Mouse (Mus musculus) forebrain, embryonic 16.5 days (tissue): ENCODE data around the gene Chmp6. TPM values are rescaled to one million over a fixed set of nuclear protein-coding genes. Genes with fewer than 3 reads are reported as not detected.

Experiments used
- ATAC-seq: fragments of 200-750 bp; cut with Nextera tagmentation; 2 replicates; pipeline ENCODE4 v1.8.0; 2017; ENCODE audit warnings: mild to moderate bottlenecking, moderate library complexity
- H3K27ac ChIP-seq: fragments of 300-500 bp; sonication (generic); 2 replicates; pipeline ENCODE4 v1.5.1; 2014; ENCODE audit warnings: low read length, control low read depth
- H3K27me3 ChIP-seq: fragments of 300-500 bp; sonication (generic); replicated peaks from 2 replicates; pipeline ENCODE4 v1.6.1; 2014; ENCODE audit warnings: low read length; ENCODE audit not compliant: control insufficient read depth, insufficient read depth
- H3K36me3 ChIP-seq: fragments of 300-500 bp; sonication (generic); 2 replicates; pipeline ENCODE4 v1.6.1; 2014; ENCODE audit not compliant: control insufficient read depth, insufficient read depth
- H3K4me1 ChIP-seq: fragments of 300-500 bp; sonication (generic); replicated peaks from 2 replicates; pipeline ENCODE4 v1.6.1; 2014; ENCODE audit warnings: low read length; ENCODE audit not compliant: control insufficient read depth, insufficient read depth
- H3K4me2 ChIP-seq: fragments of 300-500 bp; sonication (generic); 2 replicates; pipeline ENCODE4 v1.6.1; 2014; ENCODE audit warnings: mild to moderate bottlenecking, low read length, control low read depth
- H3K4me3 ChIP-seq: fragments of 300-500 bp; sonication (generic); replicated peaks from 2 replicates; pipeline ENCODE4 v1.5.1; 2014; ENCODE audit warnings: mild to moderate bottlenecking, low read length, control low read depth
- H3K9ac ChIP-seq: fragments of 300-500 bp; sonication (generic); replicated peaks from 2 replicates; pipeline ENCODE4 v1.6.1; 2014; ENCODE audit warnings: low read depth, low read length, control low read depth
- H3K9me3 ChIP-seq: fragments of 300-500 bp; sonication (generic); 2 replicates; pipeline ENCODE4 v1.6.1; 2016; ENCODE audit warnings: low read length; ENCODE audit not compliant: control insufficient read depth
- WGBS: fragments of 180-500 bp; shearing (Covaris S2); extraction: QIAGEN DNeasy Blood & Tissue Kit; methylation state at CpG from one replicate; pipeline ENCODE4 v1.1.7; 2014; 5-methylcytosine and 5-hydroxymethylcytosine counted together
- polyA plus RNA-seq: library from polyadenylated mRNA; unstranded; fragments of >200 nt; fragmentation: Nextera tagmentation; extraction: Ambion mirVana; gene quantifications from 2 replicates; pipeline ENCODE4 v1.2.1, GENCODE M21; 2015

Gene Chmp6
- 83.4 and 96.5 TPM in 2 replicates for polyA plus RNA-seq

DNA sequence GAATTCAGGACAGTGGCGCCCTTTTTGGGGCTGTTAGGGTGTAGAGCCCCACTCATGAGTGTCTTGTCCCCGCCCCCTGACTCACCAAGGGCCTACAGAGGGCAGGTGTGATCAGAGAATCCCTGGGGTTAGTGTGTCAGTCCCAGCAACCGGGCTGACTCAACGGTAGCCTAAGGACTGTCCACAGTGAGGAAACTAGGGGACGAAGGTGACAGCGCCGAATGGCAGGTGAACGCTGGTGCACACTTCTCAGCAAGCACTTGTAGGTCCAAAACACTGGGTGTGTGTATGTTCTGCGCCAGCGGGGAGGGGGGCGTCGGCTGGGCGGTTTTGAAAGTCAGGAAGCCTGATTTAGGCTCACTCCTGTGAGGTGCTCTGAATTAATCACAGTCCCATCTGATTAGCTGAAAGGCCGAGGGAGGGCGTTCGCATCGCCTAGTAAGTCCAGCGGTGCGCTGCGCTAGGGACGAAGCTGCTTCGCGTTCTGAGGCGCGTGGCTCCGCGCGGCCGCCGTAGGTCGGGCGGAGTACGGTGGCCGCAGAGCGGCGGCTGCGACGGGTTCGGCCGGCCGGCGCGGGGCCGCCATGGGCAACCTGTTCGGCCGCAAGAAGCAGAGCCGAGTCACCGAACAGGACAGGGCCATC, at the start of gene Chmp6:
Gene Chmp6 (plus strand): TSS at position 151 of the 644 bp plus-strand sequence.
- H3K9me3 ChIP-seq, result no peaks in the 10 kb centered on the region
- peak within 1 kb of the TSS; percentile 58 for H3K27ac ChIP-seq
- H3K27me3 ChIP-seq, result no peaks in the 10 kb centered on the region
- H3K36me3 ChIP-seq, result peaks cover 9% of the 10 kb centered on the region
- under 1% methylated on average over 48 of the region's 48 CpGs for WGBS
- H3K4me2 ChIP-seq, result peak within 1 kb of the TSS; percentile 91
- ATAC-seq, result peak; percentile 74
- H3K4me3 ChIP-seq, result peak within 1 kb of the TSS; percentile 95
- H3K9ac ChIP-seq, result peak within 1 kb of the TSS; percentile 93
- peaks cover 33% of the 10 kb centered on the region for H3K4me1 ChIP-seq

DNA sequence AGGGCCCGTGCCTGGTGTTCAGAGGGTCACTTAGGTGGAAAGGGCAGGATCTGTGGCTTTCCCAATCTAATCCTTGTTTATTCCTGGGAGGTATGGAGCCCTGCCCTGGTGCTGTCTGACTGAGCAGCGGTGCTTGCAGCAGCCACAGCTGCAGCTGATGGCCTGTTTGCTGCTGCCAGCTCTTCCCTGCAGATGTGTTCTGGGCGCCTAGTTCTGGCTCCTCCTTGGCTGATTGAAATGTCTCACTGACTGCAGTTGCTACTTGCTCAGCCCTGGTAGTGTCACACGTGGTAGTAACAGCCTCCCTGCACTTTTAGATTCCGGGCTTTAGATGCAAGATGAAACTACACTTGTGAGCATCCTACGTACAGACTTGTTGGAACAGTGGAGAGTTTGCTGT, 46.4 kb upstream of the Chmp6 start:
- no peak overlapping the region for H3K9ac ChIP-seq
- ATAC-seq, result no peak
- H3K9me3 ChIP-seq, result no peaks in the 10 kb centered on the region
- 86% methylated on average over 6 of the region's 6 CpGs for WGBS
- no peaks in the 10 kb centered on the region for H3K27me3 ChIP-seq
- H3K27ac ChIP-seq, result no peak overlapping the region
- H3K4me3 ChIP-seq, result no peak overlapping the region
- no peak overlapping the region for H3K4me2 ChIP-seq
- no peaks in the 10 kb centered on the region for H3K36me3 ChIP-seq
- 0 out of 2 replicates have a peak, but pooled peaks cover 1% of the 10 kb centered on the region for H3K4me1 ChIP-seq

DNA sequence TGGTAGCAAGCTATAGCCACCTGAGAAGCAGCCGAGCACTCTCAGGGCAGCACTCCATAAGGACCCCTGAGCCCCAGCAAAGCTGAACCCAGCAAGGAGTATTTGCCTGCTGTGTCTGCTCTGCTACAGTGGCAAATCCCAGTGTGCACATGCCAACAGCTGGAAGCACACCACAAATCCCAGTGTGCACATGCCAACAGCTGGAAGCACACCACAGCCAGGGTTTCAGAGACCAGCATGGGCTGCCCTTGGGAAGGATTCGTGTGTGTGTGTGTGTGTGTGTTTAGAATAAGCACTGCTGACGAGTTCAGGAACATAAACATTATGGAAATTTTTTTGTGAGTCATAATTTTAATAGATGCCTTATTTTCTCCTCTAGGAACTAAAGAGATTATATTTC, 45.1 kb upstream of the Chmp6 start:
- Histone ChIP-seq H3K9me3 (no peaks in the 10 kb centered on the region), H3K36me3 (no peaks in the 10 kb centered on the region), H3K4me3 (no peak overlapping the region), H3K9ac (no peak overlapping the region), H3K27me3 (no peaks in the 10 kb centered on the region), H3K27ac (no peak overlapping the region), H3K4me2 (no peak overlapping the region), H3K4me1 (no peaks in the 10 kb centered on the region)
- 83% methylated on average over 3 of the region's 3 CpGs for WGBS
- ATAC-seq, result no peak

DNA sequence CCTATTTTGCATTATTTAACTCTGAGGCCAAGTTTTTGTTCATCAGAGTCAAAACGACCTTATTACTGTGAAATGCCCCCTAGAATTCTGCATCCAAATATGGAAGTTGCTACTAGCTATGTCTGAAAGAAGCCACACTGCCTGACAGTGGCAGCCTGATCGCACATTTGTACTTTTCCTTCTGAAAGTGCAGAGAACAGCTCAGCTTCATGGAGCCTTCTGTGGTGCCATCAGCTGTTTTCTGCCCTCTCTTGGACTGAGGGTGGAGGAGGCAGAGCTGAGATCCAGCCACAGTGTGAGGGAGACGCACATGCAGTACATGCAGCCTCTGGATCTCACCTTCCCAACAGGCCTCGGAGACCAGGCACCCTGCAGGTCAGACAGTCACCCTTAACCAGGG, 44.7 kb upstream of the Chmp6 start:
- no peak overlapping the region for H3K4me3 ChIP-seq
- no peak for ATAC-seq
- no peaks in the 10 kb centered on the region for H3K9me3 ChIP-seq
- H3K36me3 ChIP-seq, result no peaks in the 10 kb centered on the region
- 89% methylated on average over 4 of the region's 4 CpGs for WGBS
- no peaks in the 10 kb centered on the region for H3K4me1 ChIP-seq
- H3K9ac ChIP-seq, result no peak overlapping the region
- H3K27ac ChIP-seq, result no peak overlapping the region
- H3K27me3 ChIP-seq, result no peaks in the 10 kb centered on the region
- H3K4me2 ChIP-seq, result no peak overlapping the region

- no peak for ATAC-seq
- Histone ChIP-seq H3K27ac (no peak overlapping the region), H3K9me3 (no peaks in the 10 kb centered on the region), H3K9ac (no peak overlapping the region), H3K36me3 (no peaks in the 10 kb centered on the region), H3K4me3 (no peak overlapping the region), H3K4me2 (no peak overlapping the region), H3K4me1 (no peaks in the 10 kb centered on the region), H3K27me3 (no peaks in the 10 kb centered on the region)
- WGBS, result 94% methylated on average over 7 of the region's 7 CpGs
Observed at GRCm38 (mm10) chr11:119871141-119871540, 42.1 kb upstream of the Chmp6 start.

- no peak overlapping the region for H3K4me3 ChIP-seq
- H3K9me3 ChIP-seq, result no peaks in the 10 kb centered on the region
- no peaks in the 10 kb centered on the region for H3K27me3 ChIP-seq
- H3K36me3 ChIP-seq, result no peaks in the 10 kb centered on the region
- H3K27ac ChIP-seq, result no peak overlapping the region
- H3K4me1 ChIP-seq, result no peaks in the 10 kb centered on the region
- H3K4me2 ChIP-seq, result no peak overlapping the region
- WGBS, result 95% methylated on average over 4 of the region's 4 CpGs
- H3K9ac ChIP-seq, result no peak overlapping the region
- no peak for ATAC-seq
Observed at GRCm38 (mm10) chr11:119873643-119874042, 39.6 kb upstream of the Chmp6 start.

DNA sequence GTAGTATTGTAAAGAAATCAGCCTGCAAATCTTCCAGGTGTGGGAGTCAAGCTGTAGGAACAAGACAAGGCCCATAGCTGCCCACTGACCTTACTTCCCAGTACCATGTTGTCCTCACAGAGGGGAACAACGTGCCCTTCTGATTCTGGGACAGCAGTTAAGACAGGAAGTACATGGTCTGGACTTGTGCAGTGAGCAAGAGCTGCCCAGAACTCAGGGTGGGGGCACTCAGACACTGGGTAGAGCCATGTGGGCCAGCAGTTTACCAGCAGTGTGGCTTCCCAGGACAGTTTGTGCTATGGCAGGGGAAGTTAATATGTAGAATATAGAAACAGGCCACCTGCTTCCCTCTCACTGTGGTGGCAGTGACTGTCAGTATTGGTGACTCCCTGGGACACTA, 38.4 kb upstream of the Chmp6 start:
- Histone ChIP-seq H3K4me1 (no peaks in the 10 kb centered on the region), H3K4me3 (no peak overlapping the region), H3K9me3 (no peaks in the 10 kb centered on the region), H3K9ac (no peak overlapping the region), H3K36me3 (no peaks in the 10 kb centered on the region), H3K27ac (no peak overlapping the region), H3K27me3 (no peaks in the 10 kb centered on the region), H3K4me2 (no peak overlapping the region)
- WGBS, result 81% methylated on average over 1 of the region's 1 CpGs
- no peak for ATAC-seq

DNA sequence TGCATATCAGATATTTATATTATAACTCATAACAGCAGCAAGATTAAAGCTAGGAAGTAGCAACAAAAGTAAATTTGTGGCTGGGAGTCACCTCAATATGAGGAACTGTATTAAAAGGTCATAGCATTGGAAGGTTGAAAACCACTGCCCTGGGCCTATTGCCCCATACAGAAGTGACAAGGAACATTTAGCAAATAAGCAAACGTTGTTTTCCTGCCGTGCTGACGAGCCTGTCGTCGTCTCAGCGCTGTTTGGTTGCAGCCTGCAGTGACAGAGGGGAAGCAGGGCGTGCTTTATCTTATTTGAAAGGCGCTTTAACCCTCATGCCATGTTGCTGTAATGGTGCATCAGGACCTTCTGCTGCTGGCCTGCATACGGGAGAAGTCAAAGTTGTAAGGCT, 37.6 kb upstream of the Chmp6 start:
- Histone ChIP-seq H3K4me3 (no peak overlapping the region), H3K4me2 (no peak overlapping the region), H3K4me1 (no peaks in the 10 kb centered on the region), H3K36me3 (no peaks in the 10 kb centered on the region), H3K9ac (no peak overlapping the region), H3K9me3 (no peaks in the 10 kb centered on the region), H3K27me3 (no peaks in the 10 kb centered on the region), H3K27ac (no peak overlapping the region)
- no peak for ATAC-seq
- 89% methylated on average over 9 of the region's 9 CpGs for WGBS

- H3K9ac ChIP-seq, result no peak overlapping the region
- no peak overlapping the region for H3K4me3 ChIP-seq
- H3K9me3 ChIP-seq, result no peaks in the 10 kb centered on the region
- no peaks in the 10 kb centered on the region for H3K36me3 ChIP-seq
- no peak overlapping the region for H3K27ac ChIP-seq
- no peak for ATAC-seq
- no peaks in the 10 kb centered on the region for H3K27me3 ChIP-seq
- H3K4me1 ChIP-seq, result no peaks in the 10 kb centered on the region
- 93% methylated on average over 7 of the region's 7 CpGs for WGBS
- no peak overlapping the region for H3K4me2 ChIP-seq
Observed at GRCm38 (mm10) chr11:119877124-119877523, 36.1 kb upstream of the Chmp6 start.

- no peak for ATAC-seq
- WGBS, result 93% methylated on average over 5 of the region's 5 CpGs
- no peaks in the 10 kb centered on the region for H3K36me3 ChIP-seq
Observed at GRCm38 (mm10) chr11:119879573-119879972, 33.7 kb upstream of the Chmp6 start.

More at GRCm38 (mm10) chr11:119879573-119879972, 33.7 kb upstream of the Chmp6 start:
- Histone ChIP-seq H3K4me2 (no peak overlapping the region), H3K27ac (no peak overlapping the region), H3K4me1 (no peaks in the 10 kb centered on the region), H3K27me3 (no peaks in the 10 kb centered on the region), H3K9ac (no peak overlapping the region), H3K9me3 (no peaks in the 10 kb centered on the region), H3K4me3 (no peak overlapping the region)
